Mouse (Mus musculus): ENCODE results near the gene Tbc1d4. TPM values are rescaled to one million over a fixed set of nuclear protein-coding genes. Genes with fewer than 3 reads are reported as not detected.

The Tbc1d4 gene
- polyA plus RNA-seq, 1 experiment from 2014 or later: 13.0 TPM

GRCm38 (mm10) chr14:101559446-101559845, 49.5 kb downstream of the Tbc1d4 start:
- no peak for TF ChIP-seq CTCF (IDR thresholded peaks at IDR 0.05; ENCODE audit: low read depth)
- no peak overlapping the region for H3K4me2 ChIP-seq
- peaks cover 4% of the 10 kb centered on the region; the same call in 1 of the 2 replicates for H3K4me1 ChIP-seq (ENCODE audit: insufficient read depth)
- DNase-seq: no peak
- WGBS: 80% methylated on average over 3 of the region's 3 CpGs
- no peak overlapping the region for H3K27ac ChIP-seq (ENCODE audit: low read depth)
- H3K4me3 ChIP-seq (ENCODE audit: low read depth, low read length): no peak overlapping the region
- H3K9me3 ChIP-seq (ENCODE audit: low read depth, low read length): no peaks in the 10 kb centered on the region
- H3K36me3 ChIP-seq (ENCODE audit: insufficient read depth): no peaks in the 10 kb centered on the region
- no peaks in the 10 kb centered on the region for H3K27me3 ChIP-seq (ENCODE audit: insufficient read depth, low read length)
- no peak overlapping the region for H3K9ac ChIP-seq
- ATAC-seq (ENCODE audit: insufficient read depth): no peak

GRCm38 (mm10) chr14:101548885-101549573, 60.0 kb downstream of the Tbc1d4 start:
- H3K9ac ChIP-seq: no peak overlapping the region
- H3K27ac ChIP-seq (ENCODE audit: low read depth): no peak overlapping the region
- no peaks in the 10 kb centered on the region for H3K27me3 ChIP-seq (ENCODE audit: insufficient read depth, low read length)
- ATAC-seq (ENCODE audit: insufficient read depth) (no peak), DNase-seq (peak; percentile 13)
- H3K4me1 ChIP-seq (ENCODE audit: insufficient read depth): no peaks in the 10 kb centered on the region
- no peak for TF ChIP-seq CTCF (IDR thresholded peaks at IDR 0.05; ENCODE audit: low read depth)
- no peaks in the 10 kb centered on the region for H3K36me3 ChIP-seq (ENCODE audit: insufficient read depth)
- H3K9me3 ChIP-seq (ENCODE audit: low read depth, low read length): no peaks in the 10 kb centered on the region
- 79% methylated on average over 20 of the region's 20 CpGs for WGBS
- no peak overlapping the region for H3K4me2 ChIP-seq
- no peak overlapping the region for H3K4me3 ChIP-seq (ENCODE audit: low read depth, low read length)

- 49% methylated on average over 9 of the region's 9 CpGs for WGBS
- no peak overlapping the region for H3K4me3 ChIP-seq (ENCODE audit: low read depth, low read length)
- ATAC-seq (ENCODE audit: insufficient read depth): peak; percentile 68
- no peaks in the 10 kb centered on the region for H3K9me3 ChIP-seq (ENCODE audit: low read depth, low read length)
- no peak for TF ChIP-seq CTCF (IDR thresholded peaks at IDR 0.05; ENCODE audit: low read depth)
- no peak overlapping the region for H3K4me2 ChIP-seq
- H3K36me3 ChIP-seq (ENCODE audit: insufficient read depth): no peaks in the 10 kb centered on the region
- H3K9ac ChIP-seq: no peak overlapping the region
- no peak overlapping the region for H3K27ac ChIP-seq (ENCODE audit: low read depth)
- H3K27me3 ChIP-seq (ENCODE audit: insufficient read depth, low read length): no peaks in the 10 kb centered on the region
- peak; percentile 52 for DNase-seq
- no peaks in the 10 kb centered on the region for H3K4me1 ChIP-seq (ENCODE audit: insufficient read depth)
These were observed 67.1 kb downstream of the Tbc1d4 start for GRCm38 (mm10) chr14:101541863-101542262.

- TF ChIP-seq CTCF (IDR thresholded peaks at IDR 0.05; ENCODE audit: low read depth): no peak
- H3K27me3 ChIP-seq (ENCODE audit: insufficient read depth, low read length): no peaks in the 10 kb centered on the region
- H3K4me2 ChIP-seq: no peak overlapping the region
- ATAC-seq (ENCODE audit: insufficient read depth) (no peak), DNase-seq (no peak)
- no peak overlapping the region for H3K4me3 ChIP-seq (ENCODE audit: low read depth, low read length)
- 80% methylated on average over 5 of the region's 5 CpGs for WGBS
- H3K27ac ChIP-seq (ENCODE audit: low read depth): no peak overlapping the region
- H3K4me1 ChIP-seq (ENCODE audit: insufficient read depth): no peaks in the 10 kb centered on the region
- no peaks in the 10 kb centered on the region for H3K9me3 ChIP-seq (ENCODE audit: low read depth, low read length)
- H3K9ac ChIP-seq: no peak overlapping the region
- H3K36me3 ChIP-seq (ENCODE audit: insufficient read depth): no peaks in the 10 kb centered on the region
These were observed 67.8 kb downstream of the Tbc1d4 start for GRCm38 (mm10) chr14:101541141-101541540.

- Histone ChIP-seq H3K27me3 (ENCODE audit: insufficient read depth, low read length) (no peaks in the 10 kb centered on the region), H3K4me2 (no peak overlapping the region), H3K9ac (no peak overlapping the region), H3K36me3 (ENCODE audit: insufficient read depth) (no peaks in the 10 kb centered on the region), H3K4me1 (ENCODE audit: insufficient read depth) (no peaks in the 10 kb centered on the region), H3K27ac (ENCODE audit: low read depth) (no peak overlapping the region), H3K4me3 (ENCODE audit: low read depth, low read length) (no peak overlapping the region), H3K9me3 (ENCODE audit: low read depth, low read length) (no peaks in the 10 kb centered on the region)
- ATAC-seq (ENCODE audit: insufficient read depth) (no peak), DNase-seq (no peak)
- no peak for TF ChIP-seq CTCF (IDR thresholded peaks at IDR 0.05; ENCODE audit: low read depth)
- 97% methylated on average over 3 of the region's 3 CpGs for WGBS
These were observed 68.5 kb downstream of the Tbc1d4 start for GRCm38 (mm10) chr14:101540466-101540865.

GRCm38 (mm10) chr14:101537906-101538305, 71.1 kb downstream of the Tbc1d4 start:
- 52% methylated on average over 2 of the region's 2 CpGs for WGBS
- Histone ChIP-seq H3K36me3 (ENCODE audit: insufficient read depth) (no peaks in the 10 kb centered on the region), H3K9ac (no peak overlapping the region), H3K27ac (ENCODE audit: low read depth) (no peak overlapping the region), H3K27me3 (ENCODE audit: insufficient read depth, low read length) (no peaks in the 10 kb centered on the region), H3K9me3 (ENCODE audit: low read depth, low read length) (no peaks in the 10 kb centered on the region), H3K4me1 (ENCODE audit: insufficient read depth) (no peaks in the 10 kb centered on the region), H3K4me3 (ENCODE audit: low read depth, low read length) (no peak overlapping the region), H3K4me2 (no peak overlapping the region)
- ATAC-seq (ENCODE audit: insufficient read depth) (no peak), DNase-seq (no peak)
- no peak for TF ChIP-seq CTCF (IDR thresholded peaks at IDR 0.05; ENCODE audit: low read depth)

- TF ChIP-seq CTCF (IDR thresholded peaks at IDR 0.05; ENCODE audit: low read depth): no peak
- no peak overlapping the region for H3K4me3 ChIP-seq (ENCODE audit: low read depth, low read length)
- no peaks in the 10 kb centered on the region for H3K36me3 ChIP-seq (ENCODE audit: insufficient read depth)
- 87% methylated on average over 1 of the region's 1 CpGs for WGBS
- ATAC-seq (ENCODE audit: insufficient read depth): no peak
- H3K9me3 ChIP-seq (ENCODE audit: low read depth, low read length): no peaks in the 10 kb centered on the region
- no peak overlapping the region for H3K4me2 ChIP-seq
- no peak overlapping the region for H3K9ac ChIP-seq
- DNase-seq: no peak
- no peaks in the 10 kb centered on the region for H3K27me3 ChIP-seq (ENCODE audit: insufficient read depth, low read length)
- no peaks in the 10 kb centered on the region for H3K4me1 ChIP-seq (ENCODE audit: insufficient read depth)
- no peak overlapping the region for H3K27ac ChIP-seq (ENCODE audit: low read depth)
These were observed 71.6 kb downstream of the Tbc1d4 start for GRCm38 (mm10) chr14:101537413-101537812.
